Mouse (Mus musculus): ENCODE data around the gene Cpm. TPM values are rescaled to one million over a fixed set of nuclear protein-coding genes. Genes with fewer than 3 reads are reported as not detected.

Cpm gene
- polyA plus RNA-seq, 2 experiments = 24.4 to 41.6 TPM

GRCm38 (mm10) chr10:117648643-117649042, 19.3 kb downstream of the Cpm start:
- H3K4me3 ChIP-seq (replicated peaks; ENCODE audit: low read length) = no peak overlapping the region
- no peaks in the 10 kb centered on the region for H3K9me3 ChIP-seq (ENCODE audit: control insufficient read depth, low read length)
- H3K27me3 ChIP-seq (ENCODE audit: control insufficient read depth, insufficient read depth, low read length) = no peaks in the 10 kb centered on the region
- 81% methylated on average over 3 of the region's 3 CpGs for WGBS
- no peak overlapping the region for H3K27ac ChIP-seq (replicated peaks; ENCODE audit: low read depth, low read length)
- ATAC-seq (ENCODE audit: low FRiP score, low read depth) (no peak), DNase-seq (ENCODE audit: low spot score) (no peak)
- H3K9ac ChIP-seq (ENCODE audit: low read depth, low read length, severe bottlenecking) = no peak overlapping the region
- H3K36me3 ChIP-seq (ENCODE audit: control insufficient read depth, insufficient read depth, low read length) = no peaks in the 10 kb centered on the region
- TF ChIP-seq POLR2A (IDR thresholded peaks at IDR 0.05; ENCODE audit: borderline replicate concordance, extremely low read depth, insufficient read depth, insufficient read length) = no peak
- H3K4me1 ChIP-seq (ENCODE audit: control insufficient read depth, insufficient read depth, low read length) = peaks cover 12% of the 10 kb centered on the region
- H3K4me2 ChIP-seq (replicated peaks; ENCODE audit: low read depth, low read length, severe bottlenecking) = no peak overlapping the region

DNA sequence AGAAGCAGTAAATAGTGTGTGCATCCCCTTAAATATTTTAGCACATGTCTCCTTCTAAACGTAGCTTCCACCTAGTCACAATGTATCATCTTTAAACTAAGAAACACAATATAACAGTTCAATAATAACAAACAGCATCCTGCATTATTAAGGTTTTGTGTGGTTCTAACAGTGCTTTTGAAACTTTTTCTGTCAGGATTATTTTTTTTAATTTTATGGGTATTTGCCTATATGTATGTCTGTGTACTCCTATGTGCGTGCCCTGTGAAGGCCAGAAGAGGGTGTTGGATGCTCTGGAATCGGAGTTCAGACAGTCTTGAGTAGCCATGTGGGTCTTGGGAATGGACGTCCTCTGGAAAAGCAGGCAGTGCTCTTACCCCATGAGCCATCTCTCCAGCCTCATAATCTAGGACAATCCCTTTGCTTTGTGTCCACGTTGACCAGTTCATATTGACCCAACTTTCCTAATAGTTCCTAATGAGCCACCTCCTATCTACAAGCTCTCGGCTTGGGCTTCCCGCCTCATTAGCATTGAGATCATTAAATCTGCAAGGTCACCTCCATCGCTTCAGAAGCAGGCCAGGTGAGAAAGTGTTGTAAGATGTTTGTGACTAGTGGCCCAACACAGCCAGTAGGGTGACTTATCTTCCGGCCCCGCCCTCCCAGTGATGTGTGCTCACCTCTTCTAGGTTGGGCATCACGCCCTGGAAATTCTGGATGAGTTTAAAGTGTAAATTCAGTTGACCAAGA, 20.2 kb downstream of the Cpm start:
- no peaks in the 10 kb centered on the region for H3K27me3 ChIP-seq (ENCODE audit: control insufficient read depth, insufficient read depth, low read length)
- ATAC-seq (ENCODE audit: low FRiP score, low read depth) (no peak), DNase-seq (ENCODE audit: low spot score) (no peak)
- no peak overlapping the region for H3K4me3 ChIP-seq (replicated peaks; ENCODE audit: low read length)
- no peak for TF ChIP-seq POLR2A (IDR thresholded peaks at IDR 0.05; ENCODE audit: borderline replicate concordance, extremely low read depth, insufficient read depth, insufficient read length)
- H3K4me2 ChIP-seq (replicated peaks; ENCODE audit: low read depth, low read length, severe bottlenecking) = no peak overlapping the region
- no peak overlapping the region for H3K9ac ChIP-seq (ENCODE audit: low read depth, low read length, severe bottlenecking)
- WGBS = 82% methylated on average over 11 of the region's 11 CpGs
- H3K36me3 ChIP-seq (ENCODE audit: control insufficient read depth, insufficient read depth, low read length) = no peaks in the 10 kb centered on the region
- peaks cover 5% of the 10 kb centered on the region for H3K4me1 ChIP-seq (ENCODE audit: control insufficient read depth, insufficient read depth, low read length)
- no peak overlapping the region for H3K27ac ChIP-seq (replicated peaks; ENCODE audit: low read depth, low read length)
- H3K9me3 ChIP-seq (ENCODE audit: control insufficient read depth, low read length) = no peaks in the 10 kb centered on the region

GRCm38 (mm10) chr10:117650042-117650655, 20.8 kb downstream of the Cpm start:
- H3K4me3 ChIP-seq (replicated peaks; ENCODE audit: low read length) = no peak overlapping the region
- H3K9ac ChIP-seq (ENCODE audit: low read depth, low read length, severe bottlenecking) = no peak overlapping the region
- DNase-seq (ENCODE audit: low spot score) = no peak
- H3K36me3 ChIP-seq (ENCODE audit: control insufficient read depth, insufficient read depth, low read length) = no peaks in the 10 kb centered on the region
- H3K27me3 ChIP-seq (ENCODE audit: control insufficient read depth, insufficient read depth, low read length) = no peaks in the 10 kb centered on the region
- WGBS = 88% methylated on average over 12 of the region's 12 CpGs
- no peak for TF ChIP-seq POLR2A (IDR thresholded peaks at IDR 0.05; ENCODE audit: borderline replicate concordance, extremely low read depth, insufficient read depth, insufficient read length)
- no peak for ATAC-seq (ENCODE audit: low FRiP score, low read depth)
- H3K9me3 ChIP-seq (ENCODE audit: control insufficient read depth, low read length) = no peaks in the 10 kb centered on the region
- H3K4me2 ChIP-seq (replicated peaks; ENCODE audit: low read depth, low read length, severe bottlenecking) = no peak overlapping the region
- H3K27ac ChIP-seq (replicated peaks; ENCODE audit: low read depth, low read length) = no peak overlapping the region
- H3K4me1 ChIP-seq (ENCODE audit: control insufficient read depth, insufficient read depth, low read length) = no peaks in the 10 kb centered on the region; the same call in 1 of the 2 replicates

DNA sequence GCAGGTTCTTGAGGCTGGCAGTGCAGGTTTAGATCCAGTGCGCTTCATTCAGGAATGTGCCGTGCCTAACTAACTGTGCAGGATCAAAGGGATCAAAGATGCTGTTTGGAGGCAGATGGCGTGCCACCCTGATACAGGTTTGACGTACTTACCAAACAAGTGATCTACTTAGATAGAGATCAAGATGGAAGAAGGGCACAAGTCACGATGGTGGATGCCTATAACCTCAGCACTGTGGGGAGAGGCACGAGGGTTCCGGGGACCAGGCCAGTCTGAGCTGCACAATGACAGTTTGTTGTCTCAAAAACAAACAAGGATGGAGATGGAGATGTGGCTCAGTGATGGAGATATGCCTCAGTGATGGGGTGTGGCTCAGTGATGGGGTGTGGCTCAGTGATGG, 21.4 kb downstream of the Cpm start:
- Histone ChIP-seq H3K36me3 (ENCODE audit: control insufficient read depth, insufficient read depth, low read length) (no peaks in the 10 kb centered on the region), H3K4me3 (replicated peaks; ENCODE audit: low read length) (no peak overlapping the region), H3K27ac (replicated peaks; ENCODE audit: low read depth, low read length) (no peak overlapping the region), H3K27me3 (ENCODE audit: control insufficient read depth, insufficient read depth, low read length) (no peaks in the 10 kb centered on the region), H3K4me1 (ENCODE audit: control insufficient read depth, insufficient read depth, low read length) (no peaks in the 10 kb centered on the region; the same call in 1 of the 2 replicates), H3K4me2 (replicated peaks; ENCODE audit: low read depth, low read length, severe bottlenecking) (no peak overlapping the region), H3K9ac (ENCODE audit: low read depth, low read length, severe bottlenecking) (no peak overlapping the region), H3K9me3 (ENCODE audit: control insufficient read depth, low read length) (no peaks in the 10 kb centered on the region)
- ATAC-seq (ENCODE audit: low FRiP score, low read depth) (no peak), DNase-seq (ENCODE audit: low spot score) (no peak)
- TF ChIP-seq POLR2A (IDR thresholded peaks at IDR 0.05; ENCODE audit: borderline replicate concordance, extremely low read depth, insufficient read depth, insufficient read length) = no peak
- WGBS = 82% methylated on average over 7 of the region's 7 CpGs

- H3K4me1 ChIP-seq (ENCODE audit: control insufficient read depth, insufficient read depth, low read length) = no peaks in the 10 kb centered on the region; the same call in 1 of the 2 replicates
- no peak overlapping the region for H3K4me3 ChIP-seq (replicated peaks; ENCODE audit: low read length)
- no peak overlapping the region for H3K27ac ChIP-seq (replicated peaks; ENCODE audit: low read depth, low read length)
- H3K36me3 ChIP-seq (ENCODE audit: control insufficient read depth, insufficient read depth, low read length) = no peaks in the 10 kb centered on the region
- TF ChIP-seq POLR2A (IDR thresholded peaks at IDR 0.05; ENCODE audit: borderline replicate concordance, extremely low read depth, insufficient read depth, insufficient read length) = no peak
- no peak overlapping the region for H3K4me2 ChIP-seq (replicated peaks; ENCODE audit: low read depth, low read length, severe bottlenecking)
- no peak overlapping the region for H3K9ac ChIP-seq (ENCODE audit: low read depth, low read length, severe bottlenecking)
- DNase-seq (ENCODE audit: low spot score) = no peak
- 54% methylated on average over 10 of the region's 10 CpGs for WGBS
- no peaks in the 10 kb centered on the region for H3K27me3 ChIP-seq (ENCODE audit: control insufficient read depth, insufficient read depth, low read length)
- no peak for ATAC-seq (ENCODE audit: low FRiP score, low read depth)
- H3K9me3 ChIP-seq (ENCODE audit: control insufficient read depth, low read length) = no peaks in the 10 kb centered on the region
Observed at GRCm38 (mm10) chr10:117651587-117652377, 22.5 kb downstream of the Cpm start.
